Mouse (Mus musculus) heart, postnatal 0 days (tissue): ENCODE measurements around the gene Thsd7b.

Experiments used
- CTCF ChIP-seq: IDR thresholded peaks from 2 replicates; pipeline ENCODE4 v1.5.1; 2016; ENCODE audit warnings: antibody characterized with exemption, control low read depth, low read depth
- EP300 ChIP-seq: IDR thresholded peaks from 2 replicates; pipeline ENCODE4 v1.6.1; 2016; ENCODE audit warnings: antibody characterized with exemption, low read depth

GRCm38 (mm10) chr1:129678851-129679250 is 405.7 kb downstream of the Thsd7b start:
- TF ChIP-seq CTCF (no peak), EP300 (no peak)
